Mouse (Mus musculus) hindbrain, embryonic 11.5 days (tissue): ENCODE measurements at regions not wholly inside any gene's neighbourhood (a gene's known extent, or its start where the extent isn't known, plus 50 kb on each side); places are given as distances from the start of the nearest gene placed in this dataset.

ENCODE experiments used
- ATAC-seq: fragments of 200-750 bp; cut with Nextera tagmentation; 2 replicates; pipeline ENCODE4 v1.8.0; 2017; ENCODE audit warnings: mild to moderate bottlenecking, moderate TSS enrichment, moderate library complexity; ENCODE audit not compliant: low FRiP score
- DNase-seq: peaks from one replicate; pipeline ENCODE4 v3.0.0-alpha.2; 2015; ENCODE audit warnings: low spot score
- H3K27ac ChIP-seq: fragments of 300-500 bp; sonication (generic); 2 replicates; pipeline ENCODE4 v1.5.1; 2014; ENCODE audit warnings: mild to moderate bottlenecking, low read depth, low read length
- H3K27me3 ChIP-seq: fragments of 300-500 bp; sonication (generic); 2 replicates; pipeline ENCODE4 v1.6.1; 2014; ENCODE audit warnings: mild to moderate bottlenecking, low read length, moderate library complexity, mixed read lengths; ENCODE audit not compliant: control insufficient read depth, insufficient read depth
- H3K36me3 ChIP-seq: fragments of 300-500 bp; sonication (generic); 2 replicates; pipeline ENCODE4 v1.6.1; 2014; ENCODE audit warnings: mild to moderate bottlenecking, low read length, moderate library complexity, mixed read lengths; ENCODE audit not compliant: control insufficient read depth, insufficient read depth
- H3K4me1 ChIP-seq: fragments of 300-500 bp; sonication (generic); replicated peaks from 2 replicates; pipeline ENCODE4 v1.6.1; 2014; ENCODE audit warnings: low read length, mixed read lengths; ENCODE audit not compliant: control insufficient read depth, insufficient read depth
- H3K4me2 ChIP-seq: fragments of 300-500 bp; sonication (generic); replicated peaks from 2 replicates; pipeline ENCODE4 v1.6.1; 2014; ENCODE audit warnings: mild to moderate bottlenecking, low read depth, low read length
- H3K4me3 ChIP-seq: fragments of 300-500 bp; sonication (generic); 2 replicates; pipeline ENCODE4 v1.5.1; 2014; ENCODE audit warnings: low read depth, low read length
- H3K9ac ChIP-seq: fragments of 300-500 bp; sonication (generic); 2 replicates; pipeline ENCODE4 v1.6.1; 2014; ENCODE audit warnings: low read depth, low read length
- H3K9me3 ChIP-seq: fragments of 300-500 bp; sonication (generic); 2 replicates; pipeline ENCODE4 v1.6.1; 2016; ENCODE audit warnings: low read length; ENCODE audit not compliant: control insufficient read depth
- WGBS: fragments of 180-500 bp; shearing (Covaris S2); extraction: QIAGEN DNeasy Blood & Tissue Kit; methylation state at CpG from one replicate; pipeline ENCODE4 v1.1.7; 2014; 5-methylcytosine and 5-hydroxymethylcytosine counted together

- DNase-seq: no peak
- Histone ChIP-seq H3K4me1 (no peaks in the 10 kb centered on the region), H3K4me2 (no peak overlapping the region), H3K36me3 (no peaks in the 10 kb centered on the region), H3K9ac (no peak overlapping the region), H3K9me3 (no peaks in the 10 kb centered on the region), H3K27me3 (no peaks in the 10 kb centered on the region), H3K4me3 (no peak overlapping the region), H3K27ac (no peak overlapping the region)
- 81% methylated on average over 4 of the region's 4 CpGs for WGBS
- no peak for ATAC-seq
Observed at GRCm38 (mm10) chr11:19109055-19109454, 90.3 kb upstream of the Meis1 start.

GRCm38 (mm10) chr11:19111916-19112575 is 93.3 kb upstream of the Meis1 start:
- Histone ChIP-seq H3K4me3 (no peak overlapping the region), H3K4me2 (no peak overlapping the region), H3K27ac (no peak overlapping the region), H3K4me1 (no peaks in the 10 kb centered on the region), H3K9me3 (no peaks in the 10 kb centered on the region), H3K9ac (no peak overlapping the region), H3K27me3 (no peaks in the 10 kb centered on the region), H3K36me3 (no peaks in the 10 kb centered on the region)
- ATAC-seq (no peak), DNase-seq (no peak)
- WGBS: 54% methylated on average over 7 of the region's 7 CpGs

GRCm38 (mm10) chr11:19117121-19117520 is 98.3 kb upstream of the Meis1 start:
- no peak overlapping the region for H3K9ac ChIP-seq
- WGBS: 73% methylated on average over 2 of the region's 2 CpGs
- no peak for ATAC-seq

GRCm38 (mm10) chr11:19118258-19118657 is 99.5 kb upstream of the Meis1 start:
- Histone ChIP-seq H3K27me3 (no peaks in the 10 kb centered on the region), H3K4me3 (no peak overlapping the region), H3K36me3 (no peaks in the 10 kb centered on the region), H3K27ac (no peak overlapping the region), H3K4me1 (no peaks in the 10 kb centered on the region), H3K4me2 (no peak overlapping the region), H3K9me3 (no peaks in the 10 kb centered on the region), H3K9ac (no peak overlapping the region)
- DNase-seq: no peak
- ATAC-seq: no peak
- 70% methylated on average over 4 of the region's 4 CpGs for WGBS

More at GRCm38 (mm10) chr11:19117121-19117520, 98.3 kb upstream of the Meis1 start:
- Histone ChIP-seq H3K36me3 (no peaks in the 10 kb centered on the region), H3K4me3 (no peak overlapping the region), H3K9me3 (no peaks in the 10 kb centered on the region), H3K4me1 (no peaks in the 10 kb centered on the region), H3K4me2 (no peak overlapping the region), H3K27me3 (no peaks in the 10 kb centered on the region), H3K27ac (no peak overlapping the region)
- no peak for DNase-seq

- Histone ChIP-seq H3K27ac (no peak overlapping the region), H3K36me3 (no peaks in the 10 kb centered on the region), H3K4me3 (no peak overlapping the region), H3K27me3 (no peaks in the 10 kb centered on the region), H3K9ac (no peak overlapping the region), H3K9me3 (no peaks in the 10 kb centered on the region), H3K4me1 (no peaks in the 10 kb centered on the region), H3K4me2 (no peak overlapping the region)
- ATAC-seq (no peak), DNase-seq (no peak)
- 64% methylated on average over 8 of the region's 8 CpGs for WGBS
Observed at GRCm38 (mm10) chr11:19119927-19120827, 101.4 kb upstream of the Meis1 start.

GRCm38 (mm10) chr11:19120871-19121270 is 102.1 kb upstream of the Meis1 start:
- no peak overlapping the region for H3K9ac ChIP-seq
- no peak overlapping the region for H3K4me3 ChIP-seq
- ATAC-seq (no peak), DNase-seq (no peak)
- 62% methylated on average over 3 of the region's 3 CpGs for WGBS
- no peaks in the 10 kb centered on the region for H3K4me1 ChIP-seq
- no peak overlapping the region for H3K4me2 ChIP-seq
- no peaks in the 10 kb centered on the region for H3K9me3 ChIP-seq
- no peak overlapping the region for H3K27ac ChIP-seq
- H3K27me3 ChIP-seq: no peaks in the 10 kb centered on the region
- H3K36me3 ChIP-seq: no peaks in the 10 kb centered on the region

GRCm38 (mm10) chr11:19135375-19136050 is 116.7 kb upstream of the Meis1 start:
- Histone ChIP-seq H3K27me3 (no peaks in the 10 kb centered on the region), H3K4me2 (no peak overlapping the region), H3K9ac (no peak overlapping the region), H3K4me1 (no peaks in the 10 kb centered on the region), H3K9me3 (no peaks in the 10 kb centered on the region), H3K36me3 (no peaks in the 10 kb centered on the region), H3K27ac (no peak overlapping the region), H3K4me3 (no peak overlapping the region)
- 52% methylated on average over 2 of the region's 2 CpGs for WGBS
- DNase-seq: no peak
- ATAC-seq: no peak

GRCm38 (mm10) chr11:19138423-19138822 is 119.6 kb upstream of the Meis1 start:
- H3K27me3 ChIP-seq: no peaks in the 10 kb centered on the region
- no peaks in the 10 kb centered on the region for H3K9me3 ChIP-seq
- H3K9ac ChIP-seq: no peak overlapping the region
- 53% methylated on average over 5 of the region's 5 CpGs for WGBS
- DNase-seq (peak; percentile 19), ATAC-seq (no peak)
- no peaks in the 10 kb centered on the region for H3K36me3 ChIP-seq
- H3K4me2 ChIP-seq: no peak overlapping the region
- no peak overlapping the region for H3K27ac ChIP-seq
- no peaks in the 10 kb centered on the region for H3K4me1 ChIP-seq
- no peak overlapping the region for H3K4me3 ChIP-seq
